Mouse (Mus musculus) embryonic fibroblast, embryonic 13.5 days (primary cell): ENCODE data around the gene E130218I03Rik.

Experiments
- CTCF ChIP-seq: IDR thresholded peaks from 2 replicates; pipeline ENCODE4 v1.5.1; 2011; ENCODE audit warnings: mild to moderate bottlenecking, control low read depth, low read length, moderate library complexity, borderline replicate concordance; ENCODE audit not compliant: insufficient read depth
- POLR2A ChIP-seq: IDR thresholded peaks from 2 replicates; pipeline ENCODE4 v1.6.1; 2011; ENCODE audit warnings: low read depth, mild to moderate bottlenecking, control low read depth, low read length, moderate library complexity

- no peak for TF ChIP-seq CTCF
- TF ChIP-seq POLR2A: no peak
Measured at GRCm38 (mm10) chr4:134273417-134274345, 30.2 kb downstream of the E130218I03Rik start.
